In genomic region chr16:86361099-86361498, GRCm38 (mm10) we compare ENCODE assay signal across 22 mouse cellular contexts.
A peak's percentile ranks its signal among the peaks of the same experiment; 100 is the strongest.
DNase-seq lines count a peak whose midpoint lies in the region.
"Had no signal": no experiment of that assay in that cellular context is flagged by ENCODE, and none has a peak within 500 bp of the region (broad histone marks: within the 10 kb centered on the region; RNA-seq: fewer than 3 reads in every experiment).

No protein-coding gene starts in this region.

- no peak overlapping the region for H3K4me3 ChIP-seq in heart, embryonic 10.5 days
- H3K4me3 ChIP-seq: embryonic facial prominence, embryonic 13.5 days; embryonic facial prominence, embryonic 15.5 days; erythroblast, embryonic 14.5 days; forebrain, embryonic 13.5 days; forebrain, embryonic 15.5 days had no signal

- 85% methylated on average over 5 of the region's 5 CpGs for WGBS in heart, embryonic 10.5 days

- H3K36me3 ChIP-seq in heart, embryonic 10.5 days: no peaks in the 10 kb centered on the region
- H3K36me3 ChIP-seq: embryonic facial prominence, embryonic 13.5 days; embryonic facial prominence, embryonic 15.5 days; forebrain, embryonic 15.5 days had no signal

- H3K27ac ChIP-seq in heart, embryonic 10.5 days: no peak overlapping the region
- H3K27ac ChIP-seq: embryonic facial prominence, embryonic 13.5 days; embryonic facial prominence, embryonic 15.5 days; forebrain, embryonic 13.5 days; forebrain, embryonic 15.5 days had no signal

- no peaks in the 10 kb centered on the region for H3K4me1 ChIP-seq in heart, embryonic 10.5 days
- H3K4me1 ChIP-seq: embryonic facial prominence, embryonic 13.5 days; embryonic facial prominence, embryonic 15.5 days; forebrain, embryonic 13.5 days; forebrain, embryonic 15.5 days had no signal

- peak; percentile 14 for DNase-seq in gastrocnemius, adult 18-20 months (ENCODE audit: low spot score)
- no peak for DNase-seq in gastrocnemius, postnatal 10 days
- DNase-seq in heart, adult 11 months: peak; percentile 73
- no peak for DNase-seq in heart, embryonic 10.5 days (ENCODE audit: low spot score)
- peak; percentile 48 for DNase-seq in adipocyte (ENCODE audit: low spot score)
- peak; percentile 58 for DNase-seq in fibroblast of lung, adult 2 months (ENCODE audit: low read depth)
- DNase-seq in cerebellum, adult 18-20 months: no peak
- DNase-seq in thymus, postnatal 36 days: no peak
- DNase-seq: adrenal gland, adult 2 months; adrenal gland, postnatal 14 days; cerebellum, adult 11-12 months; cerebellum, adult 8-10 months; cerebellum, adult 9-11 months; cerebellum, postnatal 14 days; cerebellum, postnatal 36 days; embryo, embryonic 11 days; forebrain, postnatal 0 days had no signal

- no peaks in the 10 kb centered on the region for H3K9me3 ChIP-seq in heart, embryonic 10.5 days
- H3K9me3 ChIP-seq: embryonic facial prominence, embryonic 13.5 days; embryonic facial prominence, embryonic 15.5 days; forebrain, embryonic 13.5 days; forebrain, embryonic 15.5 days had no signal

- H3K27me3 ChIP-seq in heart, embryonic 10.5 days (ENCODE audit: insufficient read depth, poor library complexity, severe bottlenecking): no peaks in the 10 kb centered on the region
- H3K27me3 ChIP-seq: embryonic facial prominence, embryonic 13.5 days; embryonic facial prominence, embryonic 15.5 days; forebrain, embryonic 13.5 days; forebrain, embryonic 15.5 days had no signal

Comparison
In these comparisons a context has a peak if more than half of its experiments do, and no peak if none do; other contexts are left out.
1. DNase-seq: peak in gastrocnemius, adult 18-20 months (single experiment), heart, adult 11 months (single experiment), adipocyte (single experiment) and fibroblast of lung, adult 2 months (single experiment); none in gastrocnemius, postnatal 10 days (single experiment), heart, embryonic 10.5 days (single experiment), cerebellum, adult 18-20 months (0 of 2) and thymus, postnatal 36 days (0 of 2).